Mouse (Mus musculus) liver, embryonic 16.5 days (tissue): ENCODE measurements around the gene Olfr23. TPM values are rescaled to one million over a fixed set of nuclear protein-coding genes. Genes with fewer than 3 reads are reported as not detected.
"Not testable (repeated sequence)": the region's sequence is repeated elsewhere in the genome, so short reads cannot be mapped to it uniquely, and the experiment has no call there.

Source experiments
- ATAC-seq: fragments of 200-750 bp; cut with Nextera tagmentation; 2 replicates; pipeline ENCODE4 v1.8.0; 2017; ENCODE audit warnings: low read depth, mild to moderate bottlenecking, moderate number of reproducible peaks, moderate library complexity
- H3K27ac ChIP-seq: fragments of 300-500 bp; sonication (generic); 2 replicates; pipeline ENCODE4 v1.5.1; 2014; ENCODE audit warnings: mild to moderate bottlenecking, low read length
- H3K27me3 ChIP-seq: fragments of 300-500 bp; sonication (generic); 2 replicates; pipeline ENCODE4 v1.6.1; 2014; ENCODE audit warnings: low read depth, low read length, mixed read lengths; ENCODE audit not compliant: control insufficient read depth, insufficient read depth
- H3K36me3 ChIP-seq: fragments of 300-500 bp; sonication (generic); 2 replicates; pipeline ENCODE4 v1.6.1; 2014; ENCODE audit warnings: mild to moderate bottlenecking; ENCODE audit not compliant: control insufficient read depth, insufficient read depth
- H3K4me1 ChIP-seq: fragments of 300-500 bp; sonication (generic); 2 replicates; pipeline ENCODE4 v1.6.1; 2014; ENCODE audit warnings: low read depth, low read length, mixed read lengths; ENCODE audit not compliant: control insufficient read depth
- H3K4me2 ChIP-seq: fragments of 300-500 bp; sonication (generic); 2 replicates; pipeline ENCODE4 v1.6.1; 2014; ENCODE audit warnings: low read depth, low read length, mixed read lengths
- H3K4me3 ChIP-seq: fragments of 300-500 bp; sonication (generic); 2 replicates; pipeline ENCODE4 v1.5.1; 2014; ENCODE audit warnings: low read depth, mild to moderate bottlenecking, low read length
- H3K9ac ChIP-seq: fragments of 300-500 bp; sonication (generic); 2 replicates; pipeline ENCODE4 v1.6.1; 2014; ENCODE audit warnings: low read depth, low read length
- H3K9me3 ChIP-seq: fragments of 300-500 bp; sonication (generic); replicated peaks from 2 replicates; pipeline ENCODE4 v1.6.1; 2016; ENCODE audit warnings: low read length; ENCODE audit not compliant: control insufficient read depth
- WGBS: fragments of 180-500 bp; shearing (Covaris S2); extraction: QIAGEN DNeasy Blood & Tissue Kit; methylation state at CpG from one replicate; pipeline ENCODE4 v1.1.7; 2014; ENCODE audit not compliant: insufficient replicate concordance; 5-methylcytosine and 5-hydroxymethylcytosine counted together
- polyA plus RNA-seq: library from polyadenylated mRNA; unstranded; fragments of >200 nt; fragmentation: Nextera tagmentation; extraction: Ambion mirVana; gene quantifications from 2 replicates; pipeline ENCODE4 v1.2.1, GENCODE M21; 2015

Olfr23 gene
- not detected in 2 replicates for polyA plus RNA-seq

DNA sequence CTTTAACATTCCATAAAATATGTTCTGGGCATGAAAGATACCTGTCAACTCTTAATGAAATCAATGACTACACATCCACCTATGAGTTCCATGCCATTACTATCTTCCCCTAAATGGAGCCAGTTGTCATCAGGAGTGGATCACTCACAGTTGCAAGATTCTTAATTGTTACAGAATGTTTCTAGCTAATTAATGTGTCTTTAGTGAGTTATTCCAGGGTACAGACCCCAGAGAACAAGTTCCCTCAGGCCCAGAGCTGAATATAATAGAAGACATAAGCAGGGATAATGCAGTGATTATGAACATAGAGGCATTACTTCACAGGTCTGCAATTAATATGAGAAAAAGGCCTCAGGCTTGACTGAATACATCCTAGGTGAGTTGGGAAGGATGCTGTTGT is at the start of gene Olfr23:
Olfr23 (plus strand) TSS at position 301 of the 400 bp plus-strand sequence.
- no peak within 1 kb of the TSS for H3K27ac ChIP-seq
- no peak for ATAC-seq
- H3K4me3 ChIP-seq, result no peak within 1 kb of the TSS
- no peak within 1 kb of the TSS for H3K4me2 ChIP-seq
- H3K9ac ChIP-seq, result no peak within 1 kb of the TSS
- no peaks in the 10 kb centered on the region for H3K4me1 ChIP-seq
- H3K9me3 ChIP-seq, result no peaks in the 10 kb centered on the region
- H3K27me3 ChIP-seq, result no peaks in the 10 kb centered on the region
- H3K36me3 ChIP-seq, result no peaks in the 10 kb centered on the region

DNA sequence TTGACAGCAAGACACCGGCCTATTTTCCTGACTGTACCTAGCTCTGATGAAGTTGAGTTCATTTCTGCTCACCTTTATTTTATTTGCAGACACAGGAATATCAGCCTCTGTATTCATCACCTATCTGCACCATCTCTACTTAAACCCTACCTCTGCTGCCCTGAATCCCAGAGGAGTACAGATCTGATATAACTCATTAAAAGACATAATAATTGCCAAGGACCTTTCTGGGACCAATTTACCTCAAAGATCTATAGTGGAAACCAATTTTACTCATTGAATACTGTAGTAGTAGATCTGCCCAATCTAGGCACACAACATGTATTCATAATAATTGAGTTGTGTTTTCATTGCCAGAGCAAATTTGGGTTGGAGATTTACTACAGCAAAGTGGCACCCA is 45.8 kb upstream of the Olfr23 start, which contains the start of gene Olfr394:
Olfr394 (minus strand) TSS at position 101 of the 400 bp plus-strand sequence.
- Histone ChIP-seq H3K4me1 (no peaks in the 10 kb centered on the region), H3K27ac (no peak within 1 kb of the TSS), H3K9me3 (no peaks in the 10 kb centered on the region), H3K4me2 (no peak within 1 kb of the TSS), H3K27me3 (no peaks in the 10 kb centered on the region), H3K9ac (no peak within 1 kb of the TSS), H3K4me3 (no peak within 1 kb of the TSS), H3K36me3 (no peaks in the 10 kb centered on the region)
- 50% methylated on average over 1 of the region's 1 CpGs for WGBS
- no peak for ATAC-seq

DNA sequence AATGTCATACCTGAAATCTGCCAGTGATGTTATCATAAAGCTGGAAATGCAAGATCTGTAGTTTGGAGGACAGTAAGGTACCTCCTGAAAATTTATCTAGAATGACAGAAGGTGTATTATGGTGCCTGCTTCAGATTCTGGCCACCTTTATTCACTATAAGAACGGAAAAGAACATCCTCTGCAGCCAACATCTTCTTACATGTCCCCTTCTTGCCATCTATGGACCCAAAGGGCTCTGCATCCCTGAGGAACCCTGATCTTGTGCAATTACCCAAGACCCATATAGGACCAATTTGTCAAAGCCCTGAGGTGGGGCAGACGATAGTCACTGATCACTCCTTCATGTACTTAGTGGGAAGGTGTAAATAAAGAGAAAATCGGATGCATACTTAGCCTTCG is 27.3 kb upstream of the Olfr23 start, which contains the start of gene Olfr395:
Olfr395 (minus strand) TSS at position 101 of the 400 bp plus-strand sequence.
- not testable (repeated sequence) for H3K4me3 ChIP-seq, H3K4me1 ChIP-seq, H3K9ac ChIP-seq, H3K9me3 ChIP-seq, H3K27me3 ChIP-seq, ATAC-seq, H3K27ac ChIP-seq, H3K4me2 ChIP-seq, H3K36me3 ChIP-seq
- 53% methylated on average over 4 of the region's 4 CpGs for WGBS

DNA sequence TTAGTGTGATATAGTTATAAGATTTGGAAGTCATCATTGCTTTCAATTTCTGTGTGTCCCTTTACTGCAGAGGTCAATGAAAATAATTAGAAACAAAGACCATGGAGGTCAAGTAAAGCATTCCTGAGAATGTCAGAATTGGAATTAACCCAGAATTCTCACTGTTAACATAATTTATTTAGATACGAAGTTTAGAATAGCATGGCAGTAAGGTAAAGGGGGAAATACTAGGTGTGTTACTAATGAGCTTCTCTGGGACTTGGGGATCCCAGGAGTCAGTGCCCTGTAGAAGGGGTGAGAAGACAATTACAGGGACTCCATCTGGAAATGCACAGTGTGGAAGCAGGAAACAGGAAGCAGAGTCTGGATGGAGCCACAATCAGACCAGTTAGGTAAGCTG is 24.0 kb downstream of the Olfr23 start, which contains the start of gene Olfr397:
Olfr397 (plus strand) TSS at position 301 of the 400 bp plus-strand sequence.
- H3K36me3 ChIP-seq, result no peaks in the 10 kb centered on the region
- no peaks in the 10 kb centered on the region for H3K4me1 ChIP-seq
- H3K9ac ChIP-seq, result no peak within 1 kb of the TSS
- WGBS, result 38% methylated on average over 1 of the region's 1 CpGs
- H3K9me3 ChIP-seq, result no peaks in the 10 kb centered on the region
- no peak within 1 kb of the TSS for H3K4me3 ChIP-seq
- ATAC-seq, result no peak
- no peak within 1 kb of the TSS for H3K4me2 ChIP-seq
- no peaks in the 10 kb centered on the region for H3K27me3 ChIP-seq
- no peak within 1 kb of the TSS for H3K27ac ChIP-seq

DNA sequence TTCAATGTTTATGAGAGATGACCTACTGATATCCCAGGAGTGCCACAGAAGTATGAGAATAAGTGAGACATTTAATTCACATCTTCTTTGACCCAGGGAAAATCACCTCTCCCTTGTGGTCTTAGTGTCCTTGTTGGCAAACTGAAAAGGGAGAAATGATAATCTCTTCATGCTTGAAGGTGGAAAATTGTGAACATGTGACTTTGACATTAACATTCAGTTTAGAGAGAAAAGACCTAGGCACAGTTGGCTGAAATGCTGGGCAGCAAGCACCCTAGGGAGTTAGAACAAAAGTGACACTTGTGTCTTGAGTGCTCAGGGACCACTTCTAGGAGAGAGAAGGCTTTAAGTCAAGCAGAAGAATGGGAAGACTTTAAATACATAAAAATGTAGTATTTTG is 53.8 kb downstream of the Olfr23 start, which contains the start of gene Olfr398:
Olfr398 (minus strand) TSS at position 101 of the 400 bp plus-strand sequence.
- Histone ChIP-seq H3K9ac (no peak within 1 kb of the TSS), H3K4me1 (no peaks in the 10 kb centered on the region), H3K27ac (no peak within 1 kb of the TSS), H3K9me3 (no peaks in the 10 kb centered on the region), H3K36me3 (no peaks in the 10 kb centered on the region), H3K27me3 (no peaks in the 10 kb centered on the region), H3K4me2 (no peak within 1 kb of the TSS), H3K4me3 (no peak within 1 kb of the TSS)
- ATAC-seq, result no peak

Other genes starting within 250 kb of the Olfr23 start
- gene Zfp735, start 247.9 kb upstream of the Olfr23 start, polyA plus RNA-seq, result not detected in 2 replicates
- gene Olfr389, start 156.0 kb upstream of the Olfr23 start, polyA plus RNA-seq, result not detected in 2 replicates
- not detected in 2 replicates for gene Olfr390, start 153.7 kb upstream of the Olfr23 start, polyA plus RNA-seq
- gene Olfr391-ps, start 133.6 kb upstream of the Olfr23 start, polyA plus RNA-seq, result not detected in 2 replicates
- not detected in 2 replicates for gene Olfr392, start 119.6 kb upstream of the Olfr23 start, polyA plus RNA-seq
- gene Olfr393, start 85.2 kb upstream of the Olfr23 start, polyA plus RNA-seq, result not detected in 2 replicates
- gene Olfr394, start 45.9 kb upstream of the Olfr23 start, polyA plus RNA-seq, result not detected in 2 replicates
- gene Olfr395, start 27.4 kb upstream of the Olfr23 start, polyA plus RNA-seq, result not detected in 2 replicates
- not detected in 2 replicates for gene Olfr397, start 24.1 kb downstream of the Olfr23 start, polyA plus RNA-seq
- gene Olfr398, start 53.7 kb downstream of the Olfr23 start, polyA plus RNA-seq, result not detected in 2 replicates
- gene Olfr139, start 119.9 kb downstream of the Olfr23 start, polyA plus RNA-seq, result not detected in 2 replicates
- gene Olfr399, start 119.9 kb downstream of the Olfr23 start, polyA plus RNA-seq, result not detected in 2 replicates
- not detected in 2 replicates for gene Zfp616, start 133.3 kb downstream of the Olfr23 start, polyA plus RNA-seq
- gene Olfr401, start 177.0 kb downstream of the Olfr23 start, polyA plus RNA-seq, result not detected in 2 replicates
- gene Olfr402, start 216.9 kb downstream of the Olfr23 start, polyA plus RNA-seq, result not detected in 2 replicates
- not detected in 2 replicates for gene Olfr403, start 249.6 kb downstream of the Olfr23 start, polyA plus RNA-seq